12 mouse cellular contexts compared by ENCODE assay signal in the genomic region with DNA sequence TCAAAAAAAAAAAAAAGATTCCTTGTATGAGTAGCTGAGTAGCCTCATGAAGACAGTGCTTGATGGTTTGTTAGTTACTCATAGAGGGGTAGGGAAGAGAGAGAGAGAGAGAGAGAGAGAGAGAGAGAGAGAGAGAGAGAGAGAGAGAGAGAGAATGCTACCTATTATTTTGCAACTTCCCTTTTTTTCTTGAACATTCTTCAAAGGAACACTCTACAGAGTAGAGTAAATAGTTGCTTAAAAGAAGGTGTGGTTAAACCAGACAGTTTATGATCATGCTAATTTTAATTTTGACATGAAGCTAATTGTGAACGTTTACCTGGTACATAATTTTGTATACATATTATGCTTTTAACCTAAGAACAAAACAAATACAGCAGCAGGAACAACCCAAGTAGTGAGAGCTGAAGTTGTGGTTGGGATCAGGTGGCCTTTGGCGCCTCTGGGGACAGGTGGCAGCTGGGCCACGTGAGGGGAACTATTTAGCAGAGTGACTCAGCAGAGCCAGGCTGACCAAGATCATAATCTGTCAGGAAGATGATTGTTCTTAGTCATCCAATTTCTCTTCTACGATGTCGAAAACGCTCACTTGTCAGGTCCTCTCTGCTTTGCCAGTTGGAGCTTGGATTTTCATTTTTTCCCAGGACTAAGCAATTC.
DNase-seq lines count a peak whose midpoint lies in the region; ATAC-seq lines count a peak whose summit lies in the region.
"Had no signal": no experiment of that assay in that cellular context is flagged by ENCODE, and none has a peak within 500 bp of the region (broad histone marks: within the 10 kb centered on the region; RNA-seq: fewer than 3 reads in every experiment).

No protein-coding gene starts in this region.

- H3K4me3 ChIP-seq in heart, embryonic 11.5 days (ENCODE audit: low read depth, low read length), result no peak overlapping the region
- H3K4me3 ChIP-seq: embryonic facial prominence, embryonic 12.5 days; liver, embryonic 13.5 days; midbrain, embryonic 13.5 days had no signal

- H3K27me3 ChIP-seq in heart, embryonic 11.5 days (ENCODE audit: control insufficient read depth, insufficient read depth, low read length), result no peaks in the 10 kb centered on the region
- H3K27me3 ChIP-seq: embryonic facial prominence, embryonic 12.5 days; liver, embryonic 13.5 days; midbrain, embryonic 13.5 days had no signal

- no peaks in the 10 kb centered on the region for H3K9me3 ChIP-seq in heart, embryonic 11.5 days (replicated peaks; ENCODE audit: control insufficient read depth, low read length)
- H3K9me3 ChIP-seq: embryonic facial prominence, embryonic 12.5 days; liver, embryonic 13.5 days; midbrain, embryonic 13.5 days had no signal

- DNase-seq in 3T3-L1 (ENCODE audit: low read depth, low spot score) (peak; percentile 41), A20 (ENCODE audit: low read depth, low spot score) (peak; percentile 94)
- DNase-seq in spleen, adult 18-20 months, result peak; percentile 25 to 59
- no peak for DNase-seq in neural tube, embryonic 10.5 days (ENCODE audit: extremely low spot score, low spot score)
- no peak for DNase-seq in layer of hippocampus, adult 18-20 months (ENCODE audit: low spot score in 2 of 2)
- DNase-seq: cerebellum, adult 2 months; liver, embryonic 13.5 days had no signal

- 81% methylated on average over 6 of the region's 6 CpGs for WGBS in heart, embryonic 11.5 days (ENCODE audit: insufficient replicate concordance)

- no peak overlapping the region for H3K4me2 ChIP-seq in heart, embryonic 11.5 days
- H3K4me2 ChIP-seq: embryonic facial prominence, embryonic 12.5 days; liver, embryonic 13.5 days; midbrain, embryonic 13.5 days had no signal

- no peak overlapping the region for H3K27ac ChIP-seq in heart, embryonic 11.5 days (ENCODE audit: low read depth, low read length)
- H3K27ac ChIP-seq: embryonic facial prominence, embryonic 12.5 days; liver, embryonic 13.5 days; midbrain, embryonic 13.5 days had no signal

- no peak overlapping the region for H3K9ac ChIP-seq in heart, embryonic 11.5 days (ENCODE audit: low read depth, low read length)
- H3K9ac ChIP-seq: embryonic facial prominence, embryonic 12.5 days; liver, embryonic 13.5 days; midbrain, embryonic 13.5 days had no signal

- no peaks in the 10 kb centered on the region for H3K4me1 ChIP-seq in heart, embryonic 11.5 days (ENCODE audit: control insufficient read depth, insufficient read depth, low read length)
- H3K4me1 ChIP-seq: embryonic facial prominence, embryonic 12.5 days; liver, embryonic 13.5 days; midbrain, embryonic 13.5 days had no signal

- peak; percentile 73 for ATAC-seq in common myeloid progenitor, adult 5-6 weeks (replicated peaks; ENCODE audit: low read depth, poor library complexity, severe bottlenecking)
- ATAC-seq in heart, embryonic 11.5 days (replicated peaks; ENCODE audit: insufficient number of reproducible peaks, low FRiP score, low TSS enrichment), result no peak
- ATAC-seq: intestine, embryonic 16.5 days; midbrain, embryonic 13.5 days had no signal

- no peaks in the 10 kb centered on the region for H3K36me3 ChIP-seq in heart, embryonic 11.5 days (ENCODE audit: control insufficient read depth, insufficient read depth, low read length)
- H3K36me3 ChIP-seq: embryonic facial prominence, embryonic 12.5 days; liver, embryonic 13.5 days; midbrain, embryonic 13.5 days had no signal

Comparison
In these comparisons a context has a peak if more than half of its experiments do, and no peak if none do; other contexts are left out.
1. DNase-seq: peak in 3T3-L1 (single experiment), A20 (single experiment) and spleen, adult 18-20 months (2 of 2); none in neural tube, embryonic 10.5 days (single experiment) and layer of hippocampus, adult 18-20 months (0 of 2).